Mouse (Mus musculus): ENCODE data around the gene Gm9913. TPM values are rescaled to one million over a fixed set of nuclear protein-coding genes. Genes with fewer than 3 reads are reported as not detected.

Gm9913 gene
- polyA plus RNA-seq, 1 experiment from 2014 or later, result not detected

Other genes starting within 250 kb of the Gm9913 start
- 1.4 and 1.7 TPM in 2 replicates for gene Fbn1, start 2.9 kb downstream of the Gm9913 start, polyA plus RNA-seq (2015; fragmentation: Nextera tagmentation; extraction: Ambion mirVana)
- gene Cep152, start 120.0 kb downstream of the Gm9913 start, polyA plus RNA-seq (2015; fragmentation: Nextera tagmentation; extraction: Ambion mirVana), result 4.2 and 4.4 TPM in 2 replicates
- 34.2 and 34.7 TPM in 2 replicates for gene Eid1, start 168.0 kb downstream of the Gm9913 start, polyA plus RNA-seq (2015; fragmentation: Nextera tagmentation; extraction: Ambion mirVana)
- 0.64 and 0.77 TPM in 2 replicates for gene Shc4, start 219.1 kb downstream of the Gm9913 start, polyA plus RNA-seq (2015; fragmentation: Nextera tagmentation; extraction: Ambion mirVana)